Mouse (Mus musculus): Measurements from ENCODE around the gene Rab4a.

- TF ChIP-seq CTCF (IDR thresholded peaks at IDR 0.05; ENCODE audit: low read depth) (no peak), EP300 (IDR thresholded peaks at IDR 0.05; ENCODE audit: low read depth) (no peak)
Observed at GRCm38 (mm10) chr8:123761883-123762270, 43.9 kb upstream of the Rab4a start.
